Mouse (Mus musculus) embryonic facial prominence, embryonic 15.5 days (tissue): ENCODE data around the gene Pts. TPM values are rescaled to one million over a fixed set of nuclear protein-coding genes. Genes with fewer than 3 reads are reported as not detected.
A peak's percentile ranks its signal among the peaks of the same experiment; 100 is the strongest.

ENCODE experiments used
- ATAC-seq: fragments of 200-750 bp; cut with Nextera tagmentation; 2 replicates; pipeline ENCODE4 v1.8.0; 2017; ENCODE audit warnings: low read depth, moderate TSS enrichment; ENCODE audit not compliant: insufficient number of reproducible peaks, low FRiP score, low TSS enrichment
- H3K27ac ChIP-seq: fragments of 300-500 bp; sonication (generic); replicated peaks from 2 replicates; pipeline ENCODE4 v1.5.1; 2015; ENCODE audit warnings: mild to moderate bottlenecking, inconsistent platforms
- H3K27me3 ChIP-seq: fragments of 300-500 bp; sonication (generic); 2 replicates; pipeline ENCODE4 v1.6.1; 2015; ENCODE audit warnings: inconsistent platforms
- H3K36me3 ChIP-seq: fragments of 300-500 bp; sonication (generic); 2 replicates; pipeline ENCODE4 v1.6.1; 2015; ENCODE audit warnings: mild to moderate bottlenecking, inconsistent platforms
- H3K4me1 ChIP-seq: fragments of 300-500 bp; sonication (generic); 2 replicates; pipeline ENCODE4 v1.6.1; 2015; ENCODE audit warnings: inconsistent platforms
- H3K4me2 ChIP-seq: fragments of 300-500 bp; sonication (generic); replicated peaks from 2 replicates; pipeline ENCODE4 v1.6.1; 2015; ENCODE audit warnings: mild to moderate bottlenecking, inconsistent platforms
- H3K4me3 ChIP-seq: fragments of 300-500 bp; sonication (generic); replicated peaks from 2 replicates; pipeline ENCODE4 v1.5.1; 2015; ENCODE audit warnings: mild to moderate bottlenecking, inconsistent platforms
- H3K9ac ChIP-seq: fragments of 300-500 bp; sonication (generic); 2 replicates; pipeline ENCODE4 v1.6.1; 2015; ENCODE audit warnings: inconsistent platforms
- H3K9me3 ChIP-seq: fragments of 300-500 bp; sonication (generic); replicated peaks from 2 replicates; pipeline ENCODE4 v1.6.1; 2016; ENCODE audit warnings: inconsistent platforms
- WGBS: fragments of 180-500 bp; shearing (Covaris S2); methylation state at CpG from one replicate; pipeline ENCODE4 v1.1.7; 2015; 5-methylcytosine and 5-hydroxymethylcytosine counted together
- polyA plus RNA-seq: library from polyadenylated mRNA; unstranded; fragments of >200 nt; fragmentation: Nextera tagmentation; extraction: Ambion mirVana; gene quantifications from 2 replicates; pipeline ENCODE4 v1.2.1, GENCODE M21; 2015

Pts gene
- polyA plus RNA-seq, 1 experiment from 2014 or later: 75.7 TPM

- peak overlapping the region; percentile 43 for H3K4me2 ChIP-seq
- H3K9ac ChIP-seq: no peak overlapping the region
- ATAC-seq: no peak
- 75% methylated on average over 15 of the region's 15 CpGs for WGBS
- no peaks in the 10 kb centered on the region; the same call in 1 of the 2 replicates for H3K4me1 ChIP-seq
- peak overlapping the region; percentile 30 for H3K4me3 ChIP-seq
- H3K36me3 ChIP-seq: no peaks in the 10 kb centered on the region
- no peaks in the 10 kb centered on the region for H3K9me3 ChIP-seq
- H3K27me3 ChIP-seq: no peaks in the 10 kb centered on the region
- H3K27ac ChIP-seq: no peak overlapping the region
Observed at GRCm38 (mm10) chr9:50500467-50500973, 28.0 kb downstream of the Pts start.

DNA sequence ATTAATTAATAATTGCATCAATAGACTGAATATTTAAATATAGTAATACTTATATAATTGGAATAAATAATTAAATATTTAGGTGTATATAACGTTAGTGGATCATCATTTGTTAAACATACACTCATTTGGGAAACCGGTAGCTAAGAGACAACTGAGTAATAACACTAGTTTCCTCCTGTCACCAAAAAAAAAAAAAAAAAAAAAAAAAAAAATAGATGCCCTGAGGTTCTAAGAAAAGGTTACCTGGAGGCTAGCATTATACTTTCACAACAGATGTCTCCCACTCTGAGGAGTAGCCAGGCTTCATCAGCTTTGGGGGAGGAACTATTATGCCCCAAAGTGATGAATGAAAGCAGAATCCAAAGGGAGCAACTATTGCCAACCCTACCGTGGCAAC lies 28.7 kb downstream of the Pts start:
- H3K27ac ChIP-seq: no peak overlapping the region
- H3K27me3 ChIP-seq: no peaks in the 10 kb centered on the region
- 85% methylated on average over 3 of the region's 3 CpGs for WGBS
- no peaks in the 10 kb centered on the region; the same call in 1 of the 2 replicates for H3K4me1 ChIP-seq
- no peak overlapping the region for H3K4me3 ChIP-seq
- H3K9me3 ChIP-seq: no peaks in the 10 kb centered on the region
- no peak for ATAC-seq
- no peak overlapping the region for H3K9ac ChIP-seq
- H3K4me2 ChIP-seq: no peak overlapping the region
- no peaks in the 10 kb centered on the region for H3K36me3 ChIP-seq

DNA sequence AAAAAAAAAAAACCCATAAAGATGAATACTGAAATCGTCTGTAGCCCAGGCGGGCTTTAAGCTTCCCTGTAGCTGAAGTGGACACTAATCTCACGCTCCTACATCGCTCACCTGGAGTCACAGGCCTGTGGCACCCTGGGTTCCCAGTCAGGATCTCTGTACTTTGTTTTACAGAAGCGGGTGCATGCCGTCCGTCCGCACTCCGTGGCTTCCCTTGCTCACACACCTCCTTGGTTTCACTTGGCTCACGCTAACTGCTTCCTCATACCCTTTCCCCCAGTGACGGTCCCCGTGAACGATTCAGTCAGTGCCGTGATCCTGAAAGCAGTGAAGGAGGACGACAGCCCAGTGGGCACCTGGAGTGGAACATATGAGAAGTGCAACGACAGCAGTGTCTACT lies 29.7 kb downstream of the Pts start:
- Histone ChIP-seq H3K4me2 (no peak overlapping the region), H3K9me3 (no peaks in the 10 kb centered on the region), H3K27me3 (no peaks in the 10 kb centered on the region), H3K36me3 (no peaks in the 10 kb centered on the region), H3K4me3 (no peak overlapping the region), H3K4me1 (no peaks in the 10 kb centered on the region; the same call in 1 of the 2 replicates), H3K27ac (no peak overlapping the region), H3K9ac (no peak overlapping the region)
- ATAC-seq: no peak
- 83% methylated on average over 16 of the region's 16 CpGs for WGBS

- Histone ChIP-seq H3K9me3 (no peaks in the 10 kb centered on the region), H3K4me2 (no peak overlapping the region), H3K36me3 (no peaks in the 10 kb centered on the region), H3K9ac (no peak overlapping the region), H3K27ac (no peak overlapping the region), H3K27me3 (no peaks in the 10 kb centered on the region), H3K4me3 (no peak overlapping the region), H3K4me1 (no peaks in the 10 kb centered on the region; the same call in 1 of the 2 replicates)
- no peak for ATAC-seq
- 80% methylated on average over 2 of the region's 2 CpGs for whole genome bisulfite sequencing
Observed at GRCm38 (mm10) chr9:50497536-50497935, 31.0 kb downstream of the Pts start.

DNA sequence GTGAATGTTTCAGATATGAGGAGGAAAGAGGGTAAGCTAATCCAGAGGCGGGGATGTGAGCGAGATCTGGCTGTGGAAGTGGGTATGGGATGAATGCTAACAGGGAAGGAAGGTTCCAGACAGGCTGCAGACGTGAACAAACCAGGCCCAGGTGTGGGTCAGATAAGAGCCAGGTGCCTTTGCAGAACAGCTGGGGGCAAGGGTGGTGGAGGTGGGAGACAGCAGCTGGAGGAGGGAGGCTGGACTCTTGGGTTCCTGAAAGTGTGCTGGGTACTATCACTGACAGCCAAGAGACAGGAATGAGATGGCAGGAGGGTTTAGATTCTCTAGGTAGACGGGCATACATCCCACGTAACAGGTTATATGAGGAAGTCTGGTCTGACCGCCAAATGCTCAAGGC lies 31.4 kb downstream of the Pts start:
- WGBS: 47% methylated on average over 6 of the region's 6 CpGs
- no peak overlapping the region for H3K9ac ChIP-seq
- no peak overlapping the region for H3K27ac ChIP-seq
- no peak for ATAC-seq
- no peaks in the 10 kb centered on the region; the same call in 1 of the 2 replicates for H3K4me1 ChIP-seq
- H3K9me3 ChIP-seq: no peaks in the 10 kb centered on the region
- no peak overlapping the region for H3K4me2 ChIP-seq
- H3K27me3 ChIP-seq: no peaks in the 10 kb centered on the region
- no peak overlapping the region for H3K4me3 ChIP-seq
- no peaks in the 10 kb centered on the region for H3K36me3 ChIP-seq

- Histone ChIP-seq H3K27ac (no peak overlapping the region), H3K4me1 (no peaks in the 10 kb centered on the region; the same call in 1 of the 2 replicates), H3K9ac (no peak overlapping the region), H3K4me3 (no peak overlapping the region), H3K27me3 (no peaks in the 10 kb centered on the region), H3K9me3 (no peaks in the 10 kb centered on the region), H3K4me2 (no peak overlapping the region), H3K36me3 (no peaks in the 10 kb centered on the region)
- no peak for ATAC-seq
- 14% methylated on average over 6 of the region's 6 CpGs for WGBS
Observed at GRCm38 (mm10) chr9:50496546-50496945, 32.0 kb downstream of the Pts start.

- Histone ChIP-seq H3K4me2 (no peak overlapping the region), H3K27me3 (no peaks in the 10 kb centered on the region), H3K9ac (no peak overlapping the region), H3K4me1 (no peaks in the 10 kb centered on the region; the same call in 1 of the 2 replicates), H3K4me3 (no peak overlapping the region), H3K9me3 (no peaks in the 10 kb centered on the region), H3K27ac (no peak overlapping the region), H3K36me3 (no peaks in the 10 kb centered on the region)
- 31% methylated on average over 6 of the region's 6 CpGs for whole genome bisulfite sequencing
- no peak for ATAC-seq
Observed at GRCm38 (mm10) chr9:50496151-50496505, 32.4 kb downstream of the Pts start.

DNA sequence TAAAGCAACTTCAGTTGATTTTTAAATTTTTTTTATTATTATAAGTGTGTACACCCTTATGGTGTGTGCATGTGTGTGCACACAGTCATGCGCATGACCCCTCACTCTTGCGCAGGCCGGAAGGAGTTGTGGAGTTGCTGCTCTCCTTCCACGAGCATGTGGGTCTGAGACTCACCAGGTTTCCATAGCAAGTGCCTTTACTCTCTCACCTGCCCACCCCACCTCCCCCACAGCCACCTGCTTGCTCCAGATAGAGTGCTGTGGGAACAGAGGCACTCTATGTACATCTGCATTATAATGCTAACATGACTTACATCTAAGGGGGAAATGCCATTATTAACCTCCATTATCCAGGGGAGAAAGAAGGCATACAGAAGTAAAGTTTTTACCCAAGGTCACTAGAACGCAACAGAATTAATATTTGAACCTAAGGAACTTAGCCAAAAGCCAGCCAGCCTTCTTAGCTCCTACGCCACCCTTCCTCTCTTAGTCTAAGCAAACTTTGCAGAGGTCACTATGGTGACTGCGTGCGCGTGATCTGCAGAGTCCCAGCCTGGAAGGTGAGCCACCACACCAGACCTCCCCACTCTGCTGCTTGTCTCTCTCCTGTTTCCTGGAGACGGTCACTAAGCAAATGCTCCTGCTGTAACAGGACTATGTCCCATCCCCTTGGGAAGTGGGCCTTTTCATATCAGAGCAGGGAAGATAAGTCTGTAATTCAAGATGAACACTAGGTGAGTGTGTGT lies 32.9 kb downstream of the Pts start:
- Histone ChIP-seq H3K9ac (no peak overlapping the region), H3K27me3 (no peaks in the 10 kb centered on the region), H3K4me1 (no peaks in the 10 kb centered on the region; the same call in 1 of the 2 replicates), H3K27ac (no peak overlapping the region), H3K36me3 (no peaks in the 10 kb centered on the region), H3K4me3 (no peak overlapping the region), H3K4me2 (no peak overlapping the region), H3K9me3 (no peaks in the 10 kb centered on the region)
- WGBS: 75% methylated on average over 10 of the region's 10 CpGs
- ATAC-seq: no peak

DNA sequence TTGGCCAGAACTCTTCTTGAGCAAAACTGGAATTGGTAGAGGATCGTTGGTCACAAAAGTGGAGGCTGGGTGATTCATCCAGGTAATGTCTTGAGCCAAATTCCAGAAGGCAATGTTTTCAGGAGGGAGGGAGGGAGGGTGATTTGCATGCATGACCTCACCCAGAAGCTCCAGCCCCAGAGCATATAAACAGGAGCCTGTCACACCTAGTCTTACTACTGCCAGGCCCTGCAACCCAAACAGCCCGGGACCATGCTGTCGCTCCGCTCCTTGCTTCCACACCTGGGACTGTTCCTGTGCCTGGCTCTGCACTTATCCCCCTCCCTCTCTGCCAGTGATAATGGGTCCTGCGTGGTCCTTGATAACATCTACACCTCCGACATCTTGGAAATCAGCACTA lies 34.2 kb downstream of the Pts start, which contains the start of gene Plet1:
Gene Plet1, plus strand, starts transcription at position 215 of the 400 bp plus-strand sequence.
- Histone ChIP-seq H3K9me3 (no peaks in the 10 kb centered on the region), H3K4me2 (no peak within 1 kb of the TSS), H3K9ac (no peak within 1 kb of the TSS), H3K36me3 (no peaks in the 10 kb centered on the region), H3K4me1 (no peaks in the 10 kb centered on the region; the same call in 1 of the 2 replicates), H3K4me3 (no peak within 1 kb of the TSS), H3K27me3 (no peaks in the 10 kb centered on the region), H3K27ac (no peak within 1 kb of the TSS)
- 75% methylated on average over 6 of the region's 6 CpGs for WGBS
- no peak for ATAC-seq

GRCm38 (mm10) chr9:50493777-50494176 lies 34.7 kb downstream of the Pts start:
- 75% methylated on average over 2 of the region's 2 CpGs for WGBS
- no peaks in the 10 kb centered on the region for H3K9me3 ChIP-seq
- no peak for ATAC-seq
- no peak overlapping the region for H3K27ac ChIP-seq
- no peaks in the 10 kb centered on the region for H3K36me3 ChIP-seq
- H3K4me1 ChIP-seq: no peaks in the 10 kb centered on the region; the same call in 1 of the 2 replicates
- no peak overlapping the region for H3K4me2 ChIP-seq
- H3K4me3 ChIP-seq: no peak overlapping the region
- no peak overlapping the region for H3K9ac ChIP-seq
- no peaks in the 10 kb centered on the region for H3K27me3 ChIP-seq

- H3K9me3 ChIP-seq: no peaks in the 10 kb centered on the region
- H3K36me3 ChIP-seq: no peaks in the 10 kb centered on the region
- no peak for ATAC-seq
- WGBS: 64% methylated on average over 2 of the region's 2 CpGs
- no peaks in the 10 kb centered on the region; the same call in 1 of the 2 replicates for H3K4me1 ChIP-seq
- no peak overlapping the region for H3K27ac ChIP-seq
- no peak overlapping the region for H3K4me2 ChIP-seq
- no peak overlapping the region for H3K9ac ChIP-seq
- H3K27me3 ChIP-seq: no peaks in the 10 kb centered on the region
- H3K4me3 ChIP-seq: no peak overlapping the region
Observed at GRCm38 (mm10) chr9:50491531-50492045, 36.9 kb downstream of the Pts start.
